Mouse (Mus musculus) heart, adult 11 months (tissue): ENCODE measurements at regions not wholly inside any gene's neighbourhood (a gene's known extent, or its start where the extent isn't known, plus 50 kb on each side); places are given as distances from the start of the nearest gene placed in this dataset.

Experiments used
- DNase-seq: peaks from one replicate; pipeline ENCODE4 v3.0.0; 2022

DNA sequence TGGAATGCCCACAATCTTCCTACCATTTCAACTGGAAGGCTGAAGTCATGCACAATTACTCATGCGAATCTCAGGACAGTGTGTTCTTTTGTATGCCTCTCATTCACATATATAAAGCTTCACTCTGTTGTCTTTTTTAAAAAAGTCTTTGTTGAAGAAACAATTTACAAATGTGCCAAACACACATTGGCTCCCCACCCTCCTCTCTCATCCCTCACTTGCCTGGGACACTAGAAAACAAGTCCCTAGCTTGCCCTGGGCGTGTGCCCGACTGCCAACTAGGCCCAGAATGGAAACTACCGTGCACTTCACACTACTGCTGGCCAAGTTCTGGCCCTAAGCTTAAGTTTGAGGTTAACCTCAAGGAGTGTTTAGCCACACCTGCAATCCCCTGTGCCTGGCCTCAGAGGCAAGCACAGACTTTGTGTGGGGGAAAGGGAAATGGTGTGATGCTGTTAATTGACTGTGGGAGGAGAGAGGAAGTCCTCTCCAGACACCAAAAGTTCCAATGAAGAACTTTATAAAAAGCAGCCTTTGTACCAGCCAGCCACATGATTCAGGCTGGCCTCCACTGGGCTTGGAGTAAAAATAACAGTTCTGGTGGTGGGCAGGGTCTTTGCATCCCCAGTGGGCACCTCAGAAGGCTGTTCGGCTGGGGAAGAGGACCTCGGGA, 70.2 kb upstream of the Picalm start:
- DNase-seq, result peak; percentile 94

DNA sequence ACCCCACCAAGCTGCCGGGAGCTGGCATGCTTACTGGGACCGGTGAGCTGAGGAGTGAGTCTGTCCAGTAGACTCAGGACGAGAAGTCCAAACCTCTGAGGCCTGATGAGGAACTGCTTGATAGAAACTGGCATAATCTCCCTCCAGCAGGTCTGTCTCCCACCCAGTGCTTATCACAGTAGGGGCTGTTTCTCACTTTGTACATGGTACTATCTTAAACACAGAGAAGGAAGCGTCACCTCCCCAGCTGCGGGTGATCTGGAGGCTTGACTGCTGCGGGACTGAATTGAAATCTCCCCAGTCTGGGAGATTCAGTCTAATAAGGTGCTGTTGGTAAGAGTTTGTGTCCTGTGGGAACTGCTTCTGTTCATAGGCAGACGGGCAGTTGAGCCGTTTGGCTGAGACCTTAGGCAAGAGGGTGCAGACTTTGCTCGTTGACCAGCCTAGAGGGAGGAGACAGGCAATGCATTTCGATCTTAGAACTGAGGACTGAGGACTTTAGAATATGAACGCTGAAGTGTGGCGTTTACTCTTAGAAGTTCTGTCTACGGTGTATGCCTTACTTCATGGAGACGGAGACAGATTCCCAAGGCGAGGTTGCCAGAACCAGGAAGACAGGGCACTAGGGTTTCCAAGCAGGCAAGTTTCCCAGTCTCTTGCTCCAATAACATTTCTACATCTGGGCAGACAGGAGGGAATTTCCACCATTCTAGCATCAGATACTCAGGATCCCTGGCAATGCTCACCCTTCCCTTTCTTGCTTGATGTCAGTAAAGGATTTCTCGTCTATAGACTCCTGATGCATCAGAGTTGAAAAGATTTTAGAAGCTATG, 69.5 kb upstream of the Picalm start:
- peak; percentile 86 for DNase-seq

DNA sequence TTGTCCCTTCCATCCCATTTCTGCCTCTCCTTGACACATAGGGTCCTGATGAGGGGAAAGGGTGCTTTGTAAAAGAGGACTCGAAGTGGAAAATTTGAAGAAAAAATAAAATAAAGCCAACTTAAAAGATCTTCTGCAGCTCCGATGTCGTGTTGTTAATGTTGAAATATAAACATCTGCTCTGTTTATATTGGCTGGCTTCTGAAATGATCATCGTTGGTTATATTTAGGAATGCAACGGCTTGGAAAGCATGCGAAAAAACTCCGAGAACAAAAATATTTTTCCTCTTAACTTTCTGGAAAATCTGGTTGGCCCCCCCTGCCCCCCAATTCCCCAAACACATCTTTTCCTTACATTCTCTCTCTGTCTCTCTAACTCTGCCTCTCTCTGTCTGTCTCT, 68.3 kb upstream of the Picalm start:
- DNase-seq, result no peak

DNA sequence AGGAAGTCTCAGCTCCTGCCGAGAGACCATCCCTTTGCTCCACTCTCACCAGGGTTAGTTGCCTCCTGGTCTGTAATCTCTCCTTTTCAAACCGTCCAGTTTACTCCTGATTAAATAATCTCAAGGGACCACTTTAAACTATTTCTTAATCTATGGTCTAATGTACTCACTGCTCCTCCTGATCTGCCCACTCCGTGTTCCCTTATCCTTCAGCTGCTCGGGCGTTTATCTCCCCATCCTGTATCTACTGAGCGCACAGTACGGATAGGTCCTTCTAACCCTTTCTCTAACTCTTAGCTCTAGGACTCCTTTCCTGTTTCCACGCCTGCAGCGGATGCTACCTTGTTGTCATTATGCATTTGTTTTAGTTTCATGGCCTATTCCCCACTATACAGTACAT, 67.1 kb upstream of the Picalm start:
- no peak for DNase-seq

DNA sequence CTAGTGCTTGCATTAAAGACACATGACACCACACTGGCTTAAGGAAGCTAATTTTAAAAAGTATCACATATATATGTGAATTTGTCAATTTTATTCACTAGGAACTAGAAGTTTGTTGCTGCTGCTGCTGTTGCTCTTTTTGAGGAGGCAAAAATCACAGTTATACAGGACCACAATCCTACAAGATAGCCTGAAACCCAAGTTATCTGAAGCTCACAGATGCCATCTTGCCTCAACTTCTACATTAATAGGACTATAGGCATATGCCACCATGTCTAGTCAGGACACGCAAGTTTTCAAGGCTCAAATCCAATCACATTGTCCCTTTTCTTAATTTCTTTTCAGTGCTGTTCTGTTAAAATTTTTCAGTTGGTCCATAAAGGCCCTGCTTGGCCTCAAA, 65.8 kb upstream of the Picalm start:
- no peak for DNase-seq

DNA sequence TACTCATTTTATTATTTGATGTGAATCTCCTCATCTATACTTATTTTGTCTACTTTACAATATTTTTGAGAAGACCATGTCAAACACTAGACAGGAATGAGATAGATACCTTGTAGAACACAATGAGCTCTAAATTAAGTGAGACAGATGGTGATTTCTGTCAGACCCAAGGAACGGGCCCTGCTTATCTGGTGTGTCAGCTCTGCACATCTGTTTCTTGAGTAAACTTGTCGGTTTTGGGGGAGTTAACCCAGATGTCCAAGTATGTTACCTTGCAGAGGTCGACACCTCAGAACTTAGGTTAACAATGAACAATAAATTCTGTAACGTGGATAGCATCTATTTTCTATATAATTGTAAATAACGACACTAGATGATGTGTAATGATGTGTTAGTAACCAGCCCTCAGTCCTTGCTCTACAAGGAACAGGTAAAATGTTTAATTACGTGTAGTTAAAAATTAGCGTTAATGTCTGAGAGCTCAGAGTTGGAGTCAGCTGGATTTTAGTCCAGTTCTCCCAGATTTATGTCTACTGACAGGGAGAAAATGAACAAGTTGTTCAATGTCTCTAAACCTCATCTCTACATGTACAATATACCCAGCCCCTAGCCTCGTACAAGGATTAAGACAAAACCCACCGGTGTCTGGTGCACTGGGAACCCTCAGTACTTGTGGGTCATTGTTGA, 64.6 kb upstream of the Picalm start:
- no peak for DNase-seq

DNA sequence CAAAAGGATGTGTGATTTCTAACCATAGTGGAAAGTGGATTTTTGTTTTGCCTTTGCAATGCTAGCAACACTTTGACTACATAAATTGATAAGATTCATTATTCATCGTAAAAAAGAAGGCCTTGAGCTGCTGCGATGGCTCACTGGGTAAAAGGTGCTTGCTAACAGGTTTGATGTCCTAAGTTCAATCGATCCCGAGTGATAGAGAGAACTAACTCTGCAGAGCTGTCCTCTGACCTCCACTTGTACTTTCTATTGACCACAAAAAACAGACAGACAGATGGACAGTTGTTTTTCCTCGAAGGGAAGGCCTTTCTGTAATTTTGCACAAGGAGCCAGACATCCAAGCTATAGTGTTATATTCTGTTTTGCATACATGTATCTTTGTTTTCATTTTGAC, 63.7 kb upstream of the Picalm start:
- DNase-seq, result no peak

DNA sequence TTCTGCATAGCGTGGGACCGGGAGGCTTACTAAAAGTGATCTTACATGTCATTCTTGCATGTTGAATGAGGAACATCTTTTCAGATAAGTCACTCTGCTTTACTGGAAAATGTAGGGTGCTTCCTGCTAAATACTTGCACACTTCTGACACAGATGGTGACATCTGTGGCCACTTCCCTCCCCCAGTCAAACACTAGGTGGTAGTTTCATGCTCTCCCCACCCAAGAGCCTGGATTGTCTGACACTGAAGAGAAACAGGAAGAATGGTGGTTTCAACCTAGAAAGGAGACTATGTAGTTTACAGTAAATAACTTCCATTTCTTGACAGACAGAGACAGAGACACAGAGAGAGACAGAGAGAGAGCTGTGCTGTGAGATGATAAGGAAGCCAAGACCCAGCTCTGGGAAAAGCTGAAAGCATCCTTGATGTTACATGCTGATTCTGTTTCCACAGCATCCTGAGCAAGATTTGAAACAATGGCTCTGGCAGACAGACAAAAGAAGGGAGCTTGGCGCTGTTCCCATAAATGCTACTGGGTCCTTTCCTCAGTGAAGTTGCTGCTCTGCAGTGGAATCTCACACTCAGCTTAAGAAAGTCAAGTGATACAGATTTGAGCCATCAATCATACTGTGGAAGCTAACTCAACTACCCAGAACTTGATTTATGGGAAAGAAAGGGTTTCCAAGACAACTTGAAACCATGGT, 61.9 kb upstream of the Picalm start:
- peak; percentile 93 for DNase-seq

DNA sequence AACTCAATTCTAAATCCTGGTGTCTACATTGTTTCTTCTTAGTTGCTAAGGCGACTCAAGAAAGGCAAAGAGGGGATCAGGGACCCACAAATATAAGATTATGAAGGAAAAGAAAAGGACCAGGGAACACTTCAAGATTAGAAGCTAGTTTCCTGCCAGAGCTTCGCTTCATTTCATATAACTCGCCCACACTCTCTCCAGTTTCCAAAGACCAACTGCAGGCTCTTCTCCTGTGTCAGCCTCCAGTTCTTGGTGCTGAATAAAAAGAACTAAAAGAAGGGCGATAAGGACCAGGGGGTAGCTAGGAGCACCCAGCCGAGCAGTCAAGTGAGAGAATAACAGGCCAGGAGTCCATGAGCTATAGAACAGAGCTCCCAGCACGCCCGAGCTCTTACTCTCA, 59.7 kb upstream of the Picalm start:
- no peak for DNase-seq

DNA sequence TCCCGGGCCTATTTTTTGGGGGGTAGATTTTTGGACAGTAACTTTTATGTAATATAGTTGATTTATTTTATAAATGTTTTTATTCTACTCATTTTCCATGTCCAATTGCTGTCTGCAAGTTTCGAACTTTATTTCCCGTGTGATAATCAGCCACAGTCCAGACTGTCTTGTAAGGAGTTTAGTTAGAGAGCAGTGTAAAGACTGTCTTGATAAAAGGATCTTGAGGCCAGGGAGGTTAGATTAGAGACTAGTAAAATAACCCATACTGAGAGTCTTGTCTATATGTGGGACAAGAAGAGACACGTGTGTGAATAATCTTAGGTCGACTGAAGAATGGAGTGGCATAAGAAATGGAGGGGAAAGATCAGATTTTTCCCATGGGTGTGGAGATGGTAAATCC, 56.1 kb upstream of the Picalm start:
- no peak for DNase-seq

DNA sequence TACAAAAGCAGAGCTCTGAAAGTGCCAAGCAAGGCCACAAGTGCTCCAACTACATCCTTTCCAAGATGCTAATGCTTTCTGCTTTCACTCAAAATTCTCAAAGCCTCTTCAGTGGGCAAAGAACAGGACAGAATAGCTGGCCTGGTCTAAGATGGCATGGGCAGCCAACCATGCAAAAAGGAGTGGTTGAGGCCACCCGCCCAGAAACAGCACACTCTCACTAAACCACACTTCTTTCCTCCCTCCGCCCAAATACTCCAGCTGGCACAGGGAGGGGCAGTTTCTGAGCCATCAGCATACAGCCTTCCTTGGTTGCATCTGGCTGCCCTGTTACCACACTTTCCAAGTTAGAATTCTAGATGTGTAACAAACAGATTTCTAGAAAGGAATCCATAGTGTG, 55.4 kb upstream of the Picalm start:
- no peak for DNase-seq

DNA sequence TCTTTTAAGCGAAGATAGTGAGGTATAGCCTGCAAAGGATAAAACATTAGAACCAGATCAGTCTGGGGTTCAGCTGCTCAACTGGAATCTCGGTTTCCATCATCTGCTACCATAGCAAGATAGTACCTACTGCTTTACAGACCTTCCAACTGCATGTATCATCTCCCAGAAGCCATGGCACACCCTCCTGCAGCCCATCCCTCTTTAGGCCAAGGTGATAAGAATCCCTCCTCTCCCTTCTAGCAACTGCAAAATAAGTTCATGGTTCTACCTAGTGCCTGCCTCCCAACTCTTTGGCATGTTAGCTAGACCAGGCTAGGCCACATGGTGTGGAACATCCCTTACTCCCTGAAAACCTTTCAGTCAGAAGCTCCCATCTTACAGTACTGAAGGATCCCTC, 52.4 kb upstream of the Picalm start:
- DNase-seq, result no peak

DNA sequence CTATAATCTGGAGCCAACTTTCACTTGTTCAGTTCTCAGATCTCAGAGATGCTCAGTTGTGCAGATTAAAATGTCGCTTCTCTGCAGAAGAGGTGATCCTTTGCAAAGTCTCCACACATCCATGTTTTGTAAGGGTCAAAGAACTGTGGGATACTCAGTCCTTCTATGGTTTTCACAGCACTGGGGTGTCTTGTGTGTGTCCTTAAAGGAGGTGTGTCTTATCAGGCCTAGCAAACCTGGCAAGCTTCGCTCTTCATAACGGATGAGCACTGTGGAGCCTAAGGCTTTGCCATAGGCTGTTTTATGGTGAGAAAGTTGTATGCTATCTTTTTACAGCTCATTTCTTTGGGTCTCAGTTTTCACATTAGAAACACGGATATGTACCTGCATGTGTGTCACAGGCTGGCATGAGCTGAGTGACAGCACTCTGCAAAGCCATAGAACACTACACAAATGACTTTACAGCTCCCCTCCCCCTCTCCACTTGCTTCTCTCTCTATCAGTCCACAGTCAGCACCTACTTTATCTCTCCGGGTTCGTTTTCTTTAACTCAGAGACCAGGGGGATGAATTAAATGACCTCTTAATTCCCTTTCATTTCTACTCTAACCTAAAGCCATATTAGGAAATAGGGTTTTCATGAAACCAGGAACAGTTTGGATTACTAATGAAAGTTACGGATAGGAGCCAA, 49.8 kb upstream of the Picalm start:
- peak; percentile 56 for DNase-seq
